8 mouse cellular contexts compared by ENCODE assay signal in genomic region chr10:83723055-83723454, GRCm38 (mm10). TPM values are rescaled to one million over a fixed set of nuclear protein-coding genes. Genes with fewer than 3 reads are reported as not detected.
A peak's percentile ranks its signal among the peaks of the same experiment; 100 is the strongest.
DNase-seq lines count a peak whose midpoint lies in the region; ATAC-seq and TF ChIP-seq lines count a peak whose summit lies in the region.

No protein-coding gene starts in this region.

- H3K36me3 ChIP-seq in lung, embryonic 14.5 days (ENCODE audit: insufficient read depth): no peaks in the 10 kb centered on the region
- no peaks in the 10 kb centered on the region for H3K36me3 ChIP-seq in forebrain, postnatal 0 days (ENCODE audit: insufficient read depth)
- H3K36me3 ChIP-seq in intestine, embryonic 14.5 days (ENCODE audit: control insufficient read depth, insufficient read depth, low read length): no peaks in the 10 kb centered on the region
- H3K36me3 ChIP-seq in liver, postnatal 0 days (replicated peaks; ENCODE audit: insufficient read depth, low read length): no peaks in the 10 kb centered on the region
- no peaks in the 10 kb centered on the region for H3K36me3 ChIP-seq in stomach, embryonic 15.5 days

- no peaks in the 10 kb centered on the region for H3K27me3 ChIP-seq in lung, embryonic 14.5 days (ENCODE audit: insufficient read depth, low read length)
- H3K27me3 ChIP-seq in forebrain, postnatal 0 days (ENCODE audit: insufficient read depth, low read length): no peaks in the 10 kb centered on the region
- H3K27me3 ChIP-seq in intestine, embryonic 14.5 days (replicated peaks; ENCODE audit: control insufficient read depth, insufficient read depth, low read length): no peaks in the 10 kb centered on the region
- peaks cover 5% of the 10 kb centered on the region; the same call in 1 of the 2 replicates for H3K27me3 ChIP-seq in liver, postnatal 0 days (ENCODE audit: insufficient read depth, low read length)
- no peaks in the 10 kb centered on the region for H3K27me3 ChIP-seq in stomach, embryonic 15.5 days (replicated peaks)

- peak overlapping the region; percentile 57 for H3K9ac ChIP-seq in lung, embryonic 14.5 days
- H3K9ac ChIP-seq in forebrain, postnatal 0 days: peak overlapping the region; percentile 63
- peak overlapping the region; percentile 49 for H3K9ac ChIP-seq in intestine, embryonic 14.5 days (ENCODE audit: low read length)
- 0 out of 2 replicates have a peak overlapping the region, but pooled peaks have one; percentile 21 for H3K9ac ChIP-seq in liver, postnatal 0 days (replicated peaks)
- H3K9ac ChIP-seq in stomach, embryonic 15.5 days: peak overlapping the region; percentile 49

- H3K4me1 ChIP-seq in lung, embryonic 14.5 days (ENCODE audit: insufficient read depth): peaks cover 4% of the 10 kb centered on the region; the same call in 1 of the 2 replicates
- H3K4me1 ChIP-seq in forebrain, postnatal 0 days (ENCODE audit: insufficient read depth): peaks cover 3% of the 10 kb centered on the region; the same call in 1 of the 2 replicates
- peaks cover 8% of the 10 kb centered on the region for H3K4me1 ChIP-seq in intestine, embryonic 14.5 days (replicated peaks; ENCODE audit: control insufficient read depth, insufficient read depth, low read length)
- H3K4me1 ChIP-seq in liver, postnatal 0 days (ENCODE audit: insufficient read depth): peaks cover 17% of the 10 kb centered on the region
- peaks cover 10% of the 10 kb centered on the region; the same call in 1 of the 2 replicates for H3K4me1 ChIP-seq in stomach, embryonic 15.5 days

- no peak for TF ChIP-seq CTCF in lung, embryonic 14.5 days (IDR thresholded peaks at IDR 0.05; ENCODE audit: low read depth)
- TF ChIP-seq CTCF in forebrain, postnatal 0 days (IDR thresholded peaks at IDR 0.05; ENCODE audit: low read depth): no peak
- no peak for TF ChIP-seq CTCF in liver, postnatal 0 days (IDR thresholded peaks at IDR 0.05; ENCODE audit: low read depth)

- peak overlapping the region; percentile 64 for H3K4me3 ChIP-seq in lung, embryonic 14.5 days (ENCODE audit: low read depth, low read length)
- peak overlapping the region; percentile 64 for H3K4me3 ChIP-seq in forebrain, postnatal 0 days (ENCODE audit: low read depth, low read length)
- H3K4me3 ChIP-seq in intestine, embryonic 14.5 days (ENCODE audit: low read depth, low read length): peak overlapping the region; percentile 49
- peak overlapping the region; percentile 53 for H3K4me3 ChIP-seq in liver, postnatal 0 days (ENCODE audit: low read depth, low read length)
- peak overlapping the region; percentile 63 for H3K4me3 ChIP-seq in stomach, embryonic 15.5 days (replicated peaks)

- peak; percentile 77 for DNase-seq in lung, embryonic 14.5 days
- no peak for DNase-seq in lung, postnatal 36 days
- peak; percentile 40 for DNase-seq in cerebellum, adult 9-11 months
- no peak for DNase-seq in forebrain, postnatal 0 days
- DNase-seq in intestine, embryonic 14.5 days (ENCODE audit: low spot score): peak; percentile 64
- peak; percentile 27 for DNase-seq in liver, postnatal 0 days
- DNase-seq in urinary bladder, adult 18-20 months (ENCODE audit: low spot score in 2 of 2): no peak

- 0% methylated on average over 17 of the region's 23 CpGs for WGBS in lung, embryonic 14.5 days
- 3% methylated on average over 12 of the region's 23 CpGs for WGBS in forebrain, postnatal 0 days
- WGBS in intestine, embryonic 14.5 days: 1% methylated on average over 21 of the region's 23 CpGs
- WGBS in liver, postnatal 0 days (ENCODE audit: insufficient replicate concordance): 1% methylated on average over 21 of the region's 23 CpGs
- 1% methylated on average over 23 of the region's 23 CpGs for WGBS in stomach, embryonic 15.5 days

- peak; percentile 75 for ATAC-seq in lung, embryonic 14.5 days (ENCODE audit: insufficient read depth)
- peak; percentile 45 for ATAC-seq in forebrain, postnatal 0 days
- peak; percentile 63; the same call in 1 of the 2 replicates for ATAC-seq in intestine, embryonic 14.5 days (replicated peaks; ENCODE audit: low FRiP score, low TSS enrichment, low read depth)
- ATAC-seq in liver, postnatal 0 days: peak; percentile 12; the same call in 1 of the 2 replicates
- peak; percentile 50 for ATAC-seq in stomach, embryonic 15.5 days (ENCODE audit: insufficient read depth, low FRiP score, low read depth)

- peak overlapping the region; percentile 88 for H3K4me2 ChIP-seq in lung, embryonic 14.5 days
- peak overlapping the region; percentile 81 for H3K4me2 ChIP-seq in forebrain, postnatal 0 days (ENCODE audit: low read depth)
- peak overlapping the region; percentile 84 for H3K4me2 ChIP-seq in intestine, embryonic 14.5 days (ENCODE audit: low read length)
- peak overlapping the region; percentile 87 for H3K4me2 ChIP-seq in liver, postnatal 0 days (ENCODE audit: low read depth, low read length)
- H3K4me2 ChIP-seq in stomach, embryonic 15.5 days: peak overlapping the region; percentile 85

- peaks cover 3% of the 10 kb centered on the region; the same call in 1 of the 2 replicates for H3K9me3 ChIP-seq in lung, embryonic 14.5 days (ENCODE audit: low read depth, low read length)
- no peaks in the 10 kb centered on the region for H3K9me3 ChIP-seq in forebrain, postnatal 0 days (ENCODE audit: low read length)
- 0 out of 2 replicates have a peak, but pooled peaks cover 2% of the 10 kb centered on the region for H3K9me3 ChIP-seq in intestine, embryonic 14.5 days (ENCODE audit: control insufficient read depth, low read length)
- H3K9me3 ChIP-seq in liver, postnatal 0 days (ENCODE audit: low read length): no peaks in the 10 kb centered on the region
- H3K9me3 ChIP-seq in stomach, embryonic 15.5 days: no peaks in the 10 kb centered on the region

- no peak for TF ChIP-seq EP300 in liver, postnatal 0 days (IDR thresholded peaks at IDR 0.05; ENCODE audit: low read depth)

- H3K27ac ChIP-seq in lung, embryonic 14.5 days (ENCODE audit: low read depth): peak overlapping the region; percentile 24; the same call in 1 of the 2 replicates
- no peak overlapping the region for H3K27ac ChIP-seq in forebrain, postnatal 0 days (ENCODE audit: low read depth, low read length)
- no peak overlapping the region for H3K27ac ChIP-seq in intestine, embryonic 14.5 days (ENCODE audit: low read depth)
- no peak overlapping the region for H3K27ac ChIP-seq in liver, postnatal 0 days (ENCODE audit: low read depth)
- no peak overlapping the region for H3K27ac ChIP-seq in stomach, embryonic 15.5 days

RNA-seq across cellular contexts. Expression of gene 1500009L16Rik, which starts 0.4 kb away (rescaled TPM):
- 32.1 and 35.3 TPM in 2 replicates for polyA plus RNA-seq in lung, embryonic 14.5 days (2014; fragmentation: Nextera tagmentation; extraction: Ambion mirVana)
- 44.4 and 47.1 TPM in 2 replicates for total RNA-seq in forebrain, postnatal 0 days (2014; rRNA removed)
- polyA plus RNA-seq in forebrain, postnatal 0 days (2015; fragmentation: Nextera tagmentation; extraction: Ambion mirVana): 96.9 and 98.6 TPM in 2 replicates
- polyA plus RNA-seq in intestine, embryonic 14.5 days (2014; fragmentation: Nextera tagmentation; extraction: Ambion mirVana): 24.6 and 25.5 TPM in 2 replicates
- polyA plus RNA-seq in liver, postnatal 0 days (2015; fragmentation: Nextera tagmentation; extraction: Ambion mirVana): 0.31 and 0.48 TPM in 2 replicates
- 25.2 and 28.1 TPM in 2 replicates for polyA plus RNA-seq in stomach, embryonic 15.5 days (2015; fragmentation: Nextera tagmentation; extraction: Ambion mirVana)

Comparison
In these comparisons a context has a peak if more than half of its experiments do, and no peak if none do; other contexts are left out.
1. DNase-seq: peak in lung, embryonic 14.5 days (single experiment), cerebellum, adult 9-11 months (single experiment), intestine, embryonic 14.5 days (single experiment) and liver, postnatal 0 days (single experiment); none in lung, postnatal 36 days (single experiment), forebrain, postnatal 0 days (single experiment) and urinary bladder, adult 18-20 months (0 of 2).
2. ATAC-seq: peak in every context shown above with its lines; median percentile 75 in lung, embryonic 14.5 days; 63 in intestine, embryonic 14.5 days; 50 in stomach, embryonic 15.5 days; 45 in forebrain, postnatal 0 days; 12 in liver, postnatal 0 days.
3. RNA of gene 1500009L16Rik, which starts 0.4 kb away (polyA plus RNA-seq): 96.9 to 98.6 TPM in forebrain, postnatal 0 days, 32.1 to 35.3 TPM in lung, embryonic 14.5 days, 25.2 to 28.1 TPM in stomach, embryonic 15.5 days and 24.6 to 25.5 TPM in intestine, embryonic 14.5 days; 0.31 to 0.48 TPM in liver, postnatal 0 days; every median in the first group is over 10 times any median in the second.
4. Peak in every context shown above with its lines, with median percentiles within 50 percentile points of each other: H3K4me2 ChIP-seq, H3K4me3 ChIP-seq and H3K9ac ChIP-seq.